Mouse (Mus musculus) MEL (cell line): ENCODE results near the gene Dlgap1. TPM values are rescaled to one million over a fixed set of nuclear protein-coding genes. Genes with fewer than 3 reads are reported as not detected.

Source experiments
- DNase-seq: peaks from one replicate; pipeline ENCODE4 v3.0.0; 2011; ENCODE audit warnings: low read depth, low spot score
- H3K27ac ChIP-seq: 2 replicates; pipeline ENCODE4 v1.5.1; 2012; ENCODE audit warnings: low read depth, mild to moderate bottlenecking, control low read depth, low read length, moderate library complexity; ENCODE audit not compliant: control insufficient read depth
- H3K27me3 ChIP-seq, 2 experiments: fragments of 150-350 bp in 1 of 2; sonication (generic) in 1 of 2; 2 replicates each; pipeline ENCODE4 v1.6.1; 2012; ENCODE audit warnings: low read length in 2 of 2, mild to moderate bottlenecking in 2 of 2, improper control_type of control experiment in 1 of 2, moderate library complexity in 1 of 2; ENCODE audit not compliant: insufficient read depth in 2 of 2, control insufficient read depth in 1 of 2
- H3K36me3 ChIP-seq, 2 experiments: 2 replicates each; pipeline ENCODE4 v1.6.1; 2012 to 2014; ENCODE audit warnings: low read length in 2 of 2, improper control_type of control experiment in 1 of 2, inconsistent platforms in 1 of 2, mild to moderate bottlenecking in 1 of 2; ENCODE audit not compliant: insufficient read depth in 2 of 2, control insufficient read depth in 1 of 2
- H3K4me1 ChIP-seq, 2 experiments: fragments of 150-350 bp in 1 of 2; sonication (generic) in 1 of 2; 2 replicates each; pipeline ENCODE4 v1.6.1; 2012; ENCODE audit warnings: low read length in 2 of 2, improper control_type of control experiment in 1 of 2, mild to moderate bottlenecking in 1 of 2; ENCODE audit not compliant: insufficient read depth in 2 of 2, control insufficient read depth in 1 of 2
- H3K4me3 ChIP-seq, 2 experiments: fragments of 150-350 bp in 1 of 2; sonication (generic) in 1 of 2; 2 replicates each; pipeline ENCODE4 v1.5.1; 2012; ENCODE audit warnings: low read depth in 2 of 2, low read length in 2 of 2, mild to moderate bottlenecking in 2 of 2, moderate library complexity in 2 of 2, control low read depth in 1 of 2, improper control_type of control experiment in 1 of 2; ENCODE audit not compliant: control insufficient read depth in 1 of 2, insufficient read depth in 1 of 2
- H3K79me2 ChIP-seq: 2 replicates; pipeline ENCODE4 v1.6.1; 2012; ENCODE audit warnings: mild to moderate bottlenecking, low read length, moderate library complexity; ENCODE audit not compliant: control insufficient read depth, poor library complexity, insufficient read depth
- H3K9ac ChIP-seq: 2 replicates; pipeline ENCODE4 v1.6.1; 2012; ENCODE audit warnings: low read depth, mild to moderate bottlenecking, control low read depth, low read length, moderate library complexity; ENCODE audit not compliant: control insufficient read depth, poor library complexity, severe bottlenecking
- H3K9me3 ChIP-seq: fragments of 150-350 bp; sonication (generic); replicated peaks from 2 replicates; pipeline ENCODE4 v1.6.1; 2012; ENCODE audit warnings: mild to moderate bottlenecking, low read length, improper control_type of control experiment, moderate library complexity; ENCODE audit not compliant: insufficient read depth
- CHD2 ChIP-seq: IDR thresholded peaks from 2 replicates; pipeline ENCODE4 v1.6.1; 2011; ENCODE audit warnings: low read length, improper control_type of control experiment
- E2F4 ChIP-seq: IDR thresholded peaks from 2 replicates; pipeline ENCODE4 v1.6.1; 2011; ENCODE audit warnings: low read depth, low read length, improper control_type of control experiment, borderline replicate concordance
- ELF1 ChIP-seq: IDR thresholded peaks from 2 replicates; pipeline ENCODE4 v1.6.1; 2014; ENCODE audit warnings: low read depth, mild to moderate bottlenecking, inconsistent platforms, low read length, improper control_type of control experiment, moderate library complexity
- EP300 ChIP-seq, 2 experiments: IDR thresholded peaks; 2 replicates each; pipeline ENCODE4 v1.6.1; 2011; ENCODE audit warnings: improper control_type of control experiment in 2 of 2, low read length in 2 of 2, low read depth in 1 of 2, mild to moderate bottlenecking in 1 of 2
- GATA1 ChIP-seq: IDR thresholded peaks from 2 replicates; pipeline ENCODE4 v1.6.1; 2011; ENCODE audit warnings: low read depth, low read length, improper control_type of control experiment
- HCFC1 ChIP-seq: IDR thresholded peaks from 2 replicates; pipeline ENCODE4 v1.6.1; 2012; ENCODE audit warnings: low read depth, mild to moderate bottlenecking, inconsistent platforms, low read length, improper control_type of control experiment, moderate library complexity
- MAZ ChIP-seq: IDR thresholded peaks from 2 replicates; pipeline ENCODE4 v1.6.1; 2012; ENCODE audit warnings: low read depth, mild to moderate bottlenecking, inconsistent platforms, low read length, improper control_type of control experiment
- MEF2A ChIP-seq: IDR thresholded peaks from 2 replicates; pipeline ENCODE4 v1.6.1; 2014; ENCODE audit warnings: low read depth, mild to moderate bottlenecking, inconsistent platforms, low read length, improper control_type of control experiment; ENCODE audit not compliant: poor library complexity, insufficient replicate concordance, severe bottlenecking; ENCODE audit errors: extremely low read depth
- MXI1 ChIP-seq: IDR thresholded peaks from 2 replicates; pipeline ENCODE4 v1.6.1; 2011; ENCODE audit warnings: mild to moderate bottlenecking, low read depth, low read length, improper control_type of control experiment
- MYC ChIP-seq: IDR thresholded peaks from 2 replicates; pipeline ENCODE4 v1.6.1; 2011; ENCODE audit warnings: low read depth, mild to moderate bottlenecking, low read length, improper control_type of control experiment, moderate library complexity
- POLR2AphosphoS2 ChIP-seq: IDR thresholded peaks from 2 replicates; pipeline ENCODE4 v1.6.1; 2011; ENCODE audit warnings: low read length, improper control_type of control experiment
- SIN3A ChIP-seq: IDR thresholded peaks from 2 replicates; pipeline ENCODE4 v1.6.1; 2012; ENCODE audit warnings: low read length, improper control_type of control experiment, inconsistent platforms
- TAL1 ChIP-seq: IDR thresholded peaks from 2 replicates; pipeline ENCODE4 v1.6.1; 2012; ENCODE audit warnings: mild to moderate bottlenecking, inconsistent platforms, low read length, moderate library complexity, mixed read lengths
- TBP ChIP-seq: IDR thresholded peaks from 2 replicates; pipeline ENCODE4 v1.8.0; 2011; ENCODE audit warnings: low read depth, low read length, improper control_type of control experiment
- TCF12 ChIP-seq: IDR thresholded peaks from 2 replicates; pipeline ENCODE4 v1.6.1; 2014; ENCODE audit warnings: low read depth, mild to moderate bottlenecking, inconsistent platforms, low read length, improper control_type of control experiment, moderate library complexity
- UBTF ChIP-seq: IDR thresholded peaks from 2 replicates; pipeline ENCODE4 v1.6.1; 2012; ENCODE audit warnings: low read depth, mild to moderate bottlenecking, inconsistent platforms, low read length, improper control_type of control experiment, moderate library complexity, borderline replicate concordance; ENCODE audit not compliant: insufficient read depth
- ZC3H11A ChIP-seq: IDR thresholded peaks from 2 replicates; pipeline ENCODE4 v1.6.1; 2012; ENCODE audit warnings: low read depth, mild to moderate bottlenecking, inconsistent platforms, low read length, improper control_type of control experiment
- ZKSCAN1 ChIP-seq: IDR thresholded peaks from 2 replicates; pipeline ENCODE4 v1.6.1; 2012; ENCODE audit warnings: low read depth, mild to moderate bottlenecking, inconsistent platforms, low read length, improper control_type of control experiment, moderate library complexity
- ZNF384 ChIP-seq: IDR thresholded peaks from 2 replicates; pipeline ENCODE4 v1.6.1; 2012; ENCODE audit warnings: low read depth, mild to moderate bottlenecking, inconsistent platforms, low read length, improper control_type of control experiment
- polyA plus RNA-seq, 2 experiments: library from polyadenylated mRNA; stranded (reverse) in 1 of 2; unstranded in 1 of 2; fragments of >175 nt in 1 of 2; fragments of >200 nt in 1 of 2; gene quantifications; 2 replicates each; pipeline versions ENCODE4 v1.2.1 to v1.2.4; 2012; ENCODE audit warnings: low replicate concordance in 2 of 2, low read depth in 1 of 2; ENCODE audit not compliant: insufficient read length in 2 of 2, insufficient read depth in 1 of 2, missing spikeins in 1 of 2
- total RNA-seq: library from RNA; depleted of rRNA; stranded (reverse); fragments of 300-350 nt; gene quantifications from 2 replicates; pipeline ENCODE4 v1.2.3, GENCODE M21; 2012

Dlgap1 gene
- total and polyA plus RNA-seq, 3 experiments = 0.06 TPM; not detected in 2

- Histone ChIP-seq H3K9ac (no peak overlapping the region), H3K27ac (no peak overlapping the region)
- DNase-seq = no peak
Observed at GRCm38 (mm10) chr17:70828180-70828528, 859.3 kb downstream of the Dlgap1 start.

DNA sequence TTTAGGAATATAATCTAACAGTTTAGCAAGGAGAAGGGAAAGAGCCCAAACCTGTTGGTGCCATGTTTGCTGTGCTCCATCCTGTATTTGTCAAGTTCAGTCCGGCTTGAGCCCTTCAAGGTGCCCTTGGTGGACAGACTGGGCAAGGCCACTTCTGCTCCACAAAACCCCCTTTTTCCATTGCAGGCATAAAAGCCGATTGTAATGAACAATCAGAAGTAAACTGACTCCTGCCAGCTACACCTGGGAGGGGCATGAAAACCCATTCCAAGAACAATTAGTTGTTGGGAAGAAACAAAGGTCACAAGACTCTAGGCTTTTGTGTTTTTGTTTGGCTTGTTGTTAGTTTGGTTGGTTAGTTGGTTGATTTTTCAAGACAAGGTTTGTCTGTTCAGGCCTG lies 859.7 kb downstream of the Dlgap1 start:
- Histone ChIP-seq H3K4me1 (peaks cover 2 to 7% of the 10 kb centered on the region in 2 experiments; a peak in 3 of 4 replicates), H3K4me3 (no peak overlapping the region), H3K79me2 (no peaks in the 10 kb centered on the region), H3K9me3 (no peaks in the 10 kb centered on the region), H3K27me3 (peaks cover 0 to 1% of the 10 kb centered on the region in 2 experiments; a peak in 2 of 4 replicates), H3K36me3 (no peaks in the 10 kb centered on the region; a peak in 1 of 4 replicates), H3K9ac (no peak overlapping the region), H3K27ac (no peak overlapping the region)
- DNase-seq = no peak
- TF ChIP-seq CHD2 (no peak), TAL1 (no peak), ELF1 (no peak), MEF2A (no peak), MYC (no peak), TBP (no peak)

More at GRCm38 (mm10) chr17:70828180-70828528, 859.3 kb downstream of the Dlgap1 start:
- TF ChIP-seq EP300 (IDR thresholded peaks at IDR 0.05; ENCODE audit: low read depth in 1 of 2, low read length in 2 of 2) = no peak
- TF ChIP-seq ZNF384 = no peak
- TF ChIP-seq UBTF = no peak
- TF ChIP-seq HCFC1 = no peak
- no peak for TF ChIP-seq ZKSCAN1
- TF ChIP-seq GATA1 = no peak
- TF ChIP-seq E2F4 = no peak
- TF ChIP-seq ZC3H11A = no peak
- TF ChIP-seq MYC = no peak
- no peak for TF ChIP-seq MAZ
- no peak for TF ChIP-seq MXI1
- TF ChIP-seq TCF12 = no peak
- no peak for TF ChIP-seq SIN3A
- no peak for TF ChIP-seq POLR2AphosphoS2
- no peak for TF ChIP-seq MEF2A
- Histone ChIP-seq H3K36me3 (no peaks in the 10 kb centered on the region; a peak in 1 of 4 replicates), H3K9me3 (no peaks in the 10 kb centered on the region), H3K79me2 (no peaks in the 10 kb centered on the region), H3K27me3 (peaks cover 0 to 1% of the 10 kb centered on the region in 2 experiments; a peak in 2 of 4 replicates), H3K4me1 (peaks cover 2 to 7% of the 10 kb centered on the region in 2 experiments; a peak in 3 of 4 replicates), H3K4me3 (no peak overlapping the region)
